Mouse (Mus musculus): Measurements from ENCODE around the gene Slc6a3. TPM values are rescaled to one million over a fixed set of nuclear protein-coding genes. Genes with fewer than 3 reads are reported as not detected.

Slc6a3 gene
- polyA plus RNA-seq (2012; rRNA removed) = 0.02 and 0.05 TPM in 2 replicates

GRCm38 (mm10) chr13:73536403-73536821 is at the start of gene Slc6a3:
Gene Slc6a3, plus strand, starts transcription at chr13:73536747.

DNA sequence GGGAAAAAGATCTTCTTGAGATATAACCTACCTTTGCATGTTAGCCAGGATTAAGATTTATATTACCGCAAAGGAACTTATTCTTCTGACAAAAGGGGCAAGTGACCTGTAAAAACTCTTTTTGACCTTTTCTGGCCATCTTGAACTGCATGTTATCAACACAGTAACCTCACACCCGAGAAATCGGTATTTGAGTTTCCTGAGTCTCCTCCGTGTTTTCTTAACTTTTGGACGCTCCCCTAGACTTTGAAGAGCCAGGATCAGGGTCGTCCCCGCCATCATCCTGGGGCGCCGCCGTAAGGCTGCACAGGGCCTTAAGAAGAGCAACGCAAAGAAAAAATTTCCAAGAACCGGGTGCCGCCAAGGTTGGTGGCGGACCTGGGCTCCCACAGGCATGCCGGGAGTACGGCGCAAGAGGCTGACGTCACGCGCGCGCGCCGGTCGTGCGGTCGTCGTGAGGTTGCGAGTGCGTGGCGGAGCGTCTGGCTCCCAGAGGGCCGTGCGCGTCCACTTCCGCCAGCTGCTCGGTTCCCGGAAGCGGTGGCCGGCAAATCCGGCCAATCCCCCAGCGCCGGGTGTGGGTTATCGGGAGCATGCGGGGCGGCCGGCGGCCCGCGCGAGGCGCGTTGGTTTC is 67.1 kb downstream of the Slc6a3 start, which contains the start of gene Clptm1l:
Gene Clptm1l (plus strand): TSS at position 485 of the 634 bp plus-strand sequence.

GRCm38 (mm10) chr13:73626745-73627549 is 90.4 kb downstream of the Slc6a3 start, which contains the start of gene Tert:
Gene Tert, plus strand, starts transcription at chr13:73626911.

Other genes starting within 250 kb of the Slc6a3 start
- gene Mrpl36, start 208.2 kb upstream of the Slc6a3 start, polyA plus RNA-seq (2012; rRNA removed) = 156 and 168 TPM in 2 replicates
- gene Ndufs6, start 208.2 kb upstream of the Slc6a3 start, polyA plus RNA-seq (2012; rRNA removed) = 63.5 and 71.9 TPM in 2 replicates
- 22.7 and 24.8 TPM in 2 replicates for gene Lpcat1, start 69.5 kb upstream of the Slc6a3 start, polyA plus RNA-seq (2012; rRNA removed)
- 146 and 173 TPM in 2 replicates for gene Clptm1l, start 67.3 kb downstream of the Slc6a3 start, polyA plus RNA-seq (2012; rRNA removed)
- gene Tert, start 90.2 kb downstream of the Slc6a3 start, polyA plus RNA-seq (2012; rRNA removed) = 2.7 and 2.9 TPM in 2 replicates
- gene Slc6a18, start 141.3 kb downstream of the Slc6a3 start, polyA plus RNA-seq (2012; rRNA removed) = not detected in 2 replicates
- 1.5 and 1.9 TPM in 2 replicates for gene Slc6a19, start 168.1 kb downstream of the Slc6a3 start, polyA plus RNA-seq (2012; rRNA removed)
- 95.5 and 121 TPM in 2 replicates for gene Slc12a7, start 196.3 kb downstream of the Slc6a3 start, polyA plus RNA-seq (2012; rRNA removed)